Mouse (Mus musculus): ENCODE results near the gene Serpinb9. TPM values are rescaled to one million over a fixed set of nuclear protein-coding genes. Genes with fewer than 3 reads are reported as not detected.
"Not testable (repeated sequence)": the region's sequence is repeated elsewhere in the genome, so short reads cannot be mapped to it uniquely, and the experiment has no call there.

Gene Serpinb9
- polyA plus RNA-seq, 1 experiment: 6.4 TPM

GRCm38 (mm10) chr13:33001341-33001740, 1.7 kb upstream of the Serpinb9 start:
- DNase-seq (ENCODE audit: extremely low spot score in 1 of 2, low spot score in 1 of 2): no peak

- no peak for DNase-seq (ENCODE audit: extremely low spot score in 1 of 2, low spot score in 1 of 2)
These were observed 718 bp downstream of the Serpinb9 start for GRCm38 (mm10) chr13:33003523-33004413.

- DNase-seq (ENCODE audit: extremely low spot score in 1 of 2, low spot score in 1 of 2): peak; percentile 68 to 83
These were observed 1.5 kb downstream of the Serpinb9 start for GRCm38 (mm10) chr13:33004414-33005105.

GRCm38 (mm10) chr13:33005501-33006075, 2.5 kb downstream of the Serpinb9 start:
- DNase-seq (ENCODE audit: extremely low spot score in 1 of 2, low spot score in 1 of 2): no peak

GRCm38 (mm10) chr13:33006555-33006954, 3.5 kb downstream of the Serpinb9 start:
- no peak for DNase-seq (ENCODE audit: extremely low spot score in 1 of 2, low spot score in 1 of 2)

GRCm38 (mm10) chr13:33012395-33012794, 9.3 kb downstream of the Serpinb9 start:
- DNase-seq (ENCODE audit: extremely low spot score in 1 of 2, low spot score in 1 of 2): no peak

GRCm38 (mm10) chr13:33013271-33013670, 10.2 kb downstream of the Serpinb9 start:
- DNase-seq (ENCODE audit: extremely low spot score in 1 of 2, low spot score in 1 of 2): no peak

- DNase-seq (ENCODE audit: extremely low spot score in 1 of 2, low spot score in 1 of 2): no peak
These were observed 19.3 kb downstream of the Serpinb9 start for GRCm38 (mm10) chr13:33022371-33022770.

GRCm38 (mm10) chr13:33026427-33027057, 23.5 kb downstream of the Serpinb9 start:
- no peak for DNase-seq (ENCODE audit: extremely low spot score in 1 of 2, low spot score in 1 of 2)

GRCm38 (mm10) chr13:33027244-33027643, 24.2 kb downstream of the Serpinb9 start, which contains the start of gene Serpinb9b:
Gene Serpinb9b, plus strand, starts transcription at chr13:33027416.
- no peak for DNase-seq (ENCODE audit: extremely low spot score in 1 of 2, low spot score in 1 of 2)

GRCm38 (mm10) chr13:33028146-33028545, 25.1 kb downstream of the Serpinb9 start:
- DNase-seq (ENCODE audit: extremely low spot score in 1 of 2, low spot score in 1 of 2): no peak

- DNase-seq (ENCODE audit: extremely low spot score in 1 of 2, low spot score in 1 of 2): no peak
These were observed 25.5 kb downstream of the Serpinb9 start for GRCm38 (mm10) chr13:33028550-33028949.

- DNase-seq (ENCODE audit: extremely low spot score in 1 of 2, low spot score in 1 of 2): not testable (repeated sequence)
These were observed 26.4 kb downstream of the Serpinb9 start for GRCm38 (mm10) chr13:33029478-33029877.

GRCm38 (mm10) chr13:33030281-33030680, 27.2 kb downstream of the Serpinb9 start:
- DNase-seq (ENCODE audit: extremely low spot score in 1 of 2, low spot score in 1 of 2): no peak

- DNase-seq (ENCODE audit: extremely low spot score in 1 of 2, low spot score in 1 of 2): no peak
These were observed 32.5 kb downstream of the Serpinb9 start for GRCm38 (mm10) chr13:33035506-33035905.

- DNase-seq (ENCODE audit: extremely low spot score in 1 of 2, low spot score in 1 of 2): no peak
These were observed 40.5 kb downstream of the Serpinb9 start for GRCm38 (mm10) chr13:33043542-33043941.

GRCm38 (mm10) chr13:33047234-33047633, 44.2 kb downstream of the Serpinb9 start:
- no peak for DNase-seq (ENCODE audit: extremely low spot score in 1 of 2, low spot score in 1 of 2)

- no peak for DNase-seq (ENCODE audit: extremely low spot score in 1 of 2, low spot score in 1 of 2)
These were observed 45.1 kb downstream of the Serpinb9 start for GRCm38 (mm10) chr13:33048187-33048586.

- no peak for DNase-seq (ENCODE audit: extremely low spot score in 1 of 2, low spot score in 1 of 2)
These were observed 48.6 kb downstream of the Serpinb9 start for GRCm38 (mm10) chr13:33051697-33052096.

- no peak for DNase-seq (ENCODE audit: extremely low spot score in 1 of 2, low spot score in 1 of 2)
These were observed 60.0 kb downstream of the Serpinb9 start for GRCm38 (mm10) chr13:33063048-33063447.
